Mouse (Mus musculus) cortical plate, adult 2 months (tissue): Measurements from ENCODE around the gene Tada1.

Source experiments
- CTCF ChIP-seq: fragments of 200-500 bp; IDR thresholded peaks from 2 replicates; pipeline ENCODE4 v1.5.1; 2011; ENCODE audit warnings: mild to moderate bottlenecking, control low read depth, low read length; ENCODE audit not compliant: insufficient read depth; ENCODE audit errors: extremely low read depth
- POLR2A ChIP-seq: fragments of 200-500 bp; IDR thresholded peaks from 2 replicates; pipeline ENCODE4 v1.6.1; 2011; ENCODE audit warnings: mild to moderate bottlenecking, low read length, control low read depth; ENCODE audit not compliant: insufficient read depth; ENCODE audit errors: extremely low read depth

DNA sequence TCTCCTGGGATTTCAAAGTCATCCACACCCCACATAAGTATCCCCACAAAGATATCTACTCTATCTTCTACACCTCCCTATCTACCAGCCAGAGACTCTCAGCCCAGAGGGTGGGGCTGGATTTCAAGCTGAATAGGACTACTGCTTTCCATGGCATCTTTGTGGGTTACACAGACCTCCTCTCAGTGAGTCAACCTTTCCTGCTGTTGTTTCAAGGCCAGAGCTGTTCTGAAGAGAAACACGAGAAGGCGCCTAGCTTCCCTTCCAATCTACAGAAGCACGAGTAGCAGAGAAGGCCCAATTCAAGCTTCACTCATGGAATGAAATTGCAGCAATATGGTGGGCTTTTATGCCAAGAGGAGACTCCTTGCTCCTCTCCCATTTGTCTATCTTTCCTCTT, 24.9 kb downstream of the Tada1 start:
- TF ChIP-seq POLR2A (no peak), CTCF (no peak)
